12 mouse cellular contexts compared by ENCODE assay signal in genomic region chr3:52640250-52641147, GRCm38 (mm10).
DNase-seq lines count a peak whose midpoint lies in the region; ATAC-seq and TF ChIP-seq lines count a peak whose summit lies in the region.
"Had no signal": no experiment of that assay in that cellular context is flagged by ENCODE, and none has a peak within 500 bp of the region (broad histone marks: within the 10 kb centered on the region; RNA-seq: fewer than 3 reads in every experiment).

No protein-coding gene starts in this region.

- intact Hi-C loops in heart, adult 2 months (cut with DNase I): loop anchor here (1.0 to 5.0 kb wide), 3 partner anchors 111 to 374 kb away; no protein-coding TSS in a partner anchor

- peak overlapping the region; percentile 56 for H3K27ac ChIP-seq in kidney, adult 2 months (ENCODE audit: insufficient read depth, low read depth, low read length)
- H3K27ac ChIP-seq in heart, adult 2 months: peak overlapping the region; percentile 47
- H3K27ac ChIP-seq in midbrain, embryonic 11.5 days (ENCODE audit: low read depth, low read length): no peak overlapping the region
- H3K27ac ChIP-seq: hindbrain, embryonic 12.5 days; midbrain, embryonic 15.5 days had no signal

- no peak overlapping the region for H3K9ac ChIP-seq in heart, adult 2 months (ENCODE audit: low read depth, low read length)
- no peak overlapping the region for H3K9ac ChIP-seq in midbrain, embryonic 11.5 days (ENCODE audit: low read length)
- H3K9ac ChIP-seq: hindbrain, embryonic 12.5 days; midbrain, embryonic 15.5 days had no signal

- H3K36me3 ChIP-seq in kidney, adult 2 months (ENCODE audit: control insufficient read depth, insufficient read depth, low read length): no peaks in the 10 kb centered on the region
- peaks cover 2% of the 10 kb centered on the region; the same call in 1 of the 2 replicates for H3K36me3 ChIP-seq in heart, adult 2 months (ENCODE audit: control insufficient read depth, insufficient read depth, low read length)
- H3K36me3 ChIP-seq in midbrain, embryonic 11.5 days (ENCODE audit: control insufficient read depth, insufficient read depth, low read length): no peaks in the 10 kb centered on the region
- H3K36me3 ChIP-seq: hindbrain, embryonic 12.5 days; midbrain, embryonic 15.5 days had no signal

- WGBS in kidney, adult 2 months: 68% methylated on average over 16 of the region's 16 CpGs
- WGBS in heart, adult 2 months: 36% methylated on average over 16 of the region's 16 CpGs
- WGBS in midbrain, embryonic 11.5 days: 78% methylated on average over 16 of the region's 16 CpGs

- TF ChIP-seq EP300 in heart, adult 2 months (IDR thresholded peaks at IDR 0.05; ENCODE audit: insufficient read depth, low read depth, low read length): no peak

- no peak for TF ChIP-seq POLR2A in kidney, adult 2 months (IDR thresholded peaks at IDR 0.05; ENCODE audit: low read depth, low read length)
- no peak for TF ChIP-seq POLR2A in heart, adult 2 months (IDR thresholded peaks at IDR 0.05; ENCODE audit: insufficient read depth, low read depth, low read length)

- no peaks in the 10 kb centered on the region for H3K79me2 ChIP-seq in heart, adult 2 months (replicated peaks; ENCODE audit: control insufficient read depth, insufficient read depth, low read length)

- peak; percentile 29 for DNase-seq in kidney, adult 2 months
- DNase-seq in kidney, postnatal 14 days: no peak
- DNase-seq in Muller cell, postnatal 12 days (ENCODE audit: inconsistent ontology term): peak; percentile 49
- peak in 1 of 2 experiments; percentile 43 for DNase-seq in heart, adult 2 months
- peak; percentile 16 for DNase-seq in liver
- no peak for DNase-seq in midbrain, embryonic 11.5 days (ENCODE audit: low spot score, missing footprints)
- DNase-seq in neural tube, embryonic 10.5 days (ENCODE audit: extremely low spot score, low spot score): no peak
- no peak for DNase-seq in left cerebral cortex, adult 8-10 months (ENCODE audit: low spot score in 2 of 2)
- DNase-seq: spleen, adult 18-20 months; thymus, adult 2 months had no signal

- no peak overlapping the region for H3K4me2 ChIP-seq in midbrain, embryonic 11.5 days
- H3K4me2 ChIP-seq: hindbrain, embryonic 12.5 days; midbrain, embryonic 15.5 days had no signal

- H3K27me3 ChIP-seq in kidney, adult 2 months (replicated peaks; ENCODE audit: control insufficient read depth, insufficient read depth, low read length): no peaks in the 10 kb centered on the region
- no peaks in the 10 kb centered on the region for H3K27me3 ChIP-seq in heart, adult 2 months (ENCODE audit: control insufficient read depth, insufficient read depth, low read length)
- H3K27me3 ChIP-seq in midbrain, embryonic 11.5 days (ENCODE audit: control insufficient read depth, insufficient read depth, low read length): no peaks in the 10 kb centered on the region; the same call in 1 of the 2 replicates

- no peaks in the 10 kb centered on the region for H3K4me1 ChIP-seq in kidney, adult 2 months (ENCODE audit: control insufficient read depth, insufficient read depth, low read length)
- H3K4me1 ChIP-seq in heart, adult 2 months (ENCODE audit: control insufficient read depth, insufficient read depth, low read length): peaks cover 22% of the 10 kb centered on the region
- peaks cover 19% of the 10 kb centered on the region for H3K4me1 ChIP-seq in midbrain, embryonic 11.5 days (ENCODE audit: control insufficient read depth, insufficient read depth, low read length)

- no peak for TF ChIP-seq CTCF in kidney, adult 2 months (conservative IDR thresholded peaks at IDR 0.05; ENCODE audit: insufficient read depth, insufficient read length, low read depth, low read length)
- TF ChIP-seq CTCF in heart, adult 2 months (IDR thresholded peaks at IDR 0.05): no peak

- no peaks in the 10 kb centered on the region for H3K9me3 ChIP-seq in midbrain, embryonic 11.5 days (ENCODE audit: control insufficient read depth, low read length)
- H3K9me3 ChIP-seq: hindbrain, embryonic 12.5 days; midbrain, embryonic 15.5 days had no signal

- ATAC-seq in midbrain, embryonic 11.5 days (ENCODE audit: low FRiP score): no peak
- ATAC-seq: midbrain, embryonic 15.5 days had no signal

- H3K4me3 ChIP-seq in kidney, adult 2 months (ENCODE audit: insufficient read depth, low read depth, low read length): no peak overlapping the region
- H3K4me3 ChIP-seq in heart, adult 2 months: no peak overlapping the region
- no peak overlapping the region for H3K4me3 ChIP-seq in midbrain, embryonic 11.5 days (ENCODE audit: low read depth, low read length)
- H3K4me3 ChIP-seq: hindbrain, embryonic 12.5 days; midbrain, embryonic 15.5 days had no signal

Comparison
In these comparisons a context has a peak if more than half of its experiments do, and no peak if none do; other contexts are left out.
1. DNase-seq: peak in kidney, adult 2 months (single experiment), Muller cell, postnatal 12 days (single experiment) and liver (single experiment); none in kidney, postnatal 14 days (single experiment), midbrain, embryonic 11.5 days (single experiment), neural tube, embryonic 10.5 days (single experiment) and left cerebral cortex, adult 8-10 months (0 of 2).